ENCODE assay signal across 8 mouse cellular contexts in the genomic region with DNA sequence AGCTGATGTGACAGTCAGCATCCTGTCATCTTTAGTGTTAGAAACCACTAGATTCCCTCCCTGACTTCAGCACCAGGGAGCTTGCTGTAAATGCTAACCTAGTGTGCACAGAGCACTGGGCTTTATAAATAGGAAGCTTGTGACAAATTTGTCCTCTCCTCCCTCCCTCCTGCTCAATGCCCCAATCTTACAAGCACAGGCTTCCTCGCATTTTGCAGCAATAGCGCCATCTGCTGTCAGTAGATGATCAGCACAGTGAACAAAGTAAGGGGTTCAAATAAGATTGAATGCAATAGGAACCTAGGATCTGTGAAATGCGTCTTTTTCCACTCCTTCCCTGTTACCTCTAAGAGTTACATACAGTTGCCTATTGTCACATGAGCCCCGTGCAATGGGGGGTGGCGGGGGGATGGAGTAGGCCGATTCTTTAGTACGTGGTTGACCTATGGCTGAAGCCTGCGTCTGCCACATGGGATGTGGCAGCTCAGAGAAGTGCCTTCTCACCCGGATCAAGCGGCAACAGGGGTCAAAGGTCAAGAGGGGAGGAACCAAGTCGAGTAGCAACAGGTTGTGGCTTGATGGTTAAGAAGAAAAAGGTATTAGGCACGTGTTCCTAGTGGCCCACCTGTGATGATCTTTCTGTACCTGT. TPM values are rescaled to one million over a fixed set of nuclear protein-coding genes. Genes with fewer than 3 reads are reported as not detected.
DNase-seq lines count a peak whose midpoint lies in the region; ATAC-seq and TF ChIP-seq lines count a peak whose summit lies in the region.

No protein-coding gene starts in this region.

- no peaks in the 10 kb centered on the region for H3K4me1 ChIP-seq in intestine, embryonic 15.5 days (replicated peaks)
- no peaks in the 10 kb centered on the region for H3K4me1 ChIP-seq in midbrain, embryonic 14.5 days (ENCODE audit: control insufficient read depth, insufficient read depth, low read length)

- no peak overlapping the region for H3K9ac ChIP-seq in intestine, embryonic 15.5 days
- H3K9ac ChIP-seq in midbrain, embryonic 14.5 days (replicated peaks; ENCODE audit: low read length) = no peak overlapping the region

- peak; percentile 93 for TF ChIP-seq CTCF in gastrocnemius, adult 2 months (IDR thresholded peaks at IDR 0.05)

- peaks cover 25% of the 10 kb centered on the region for H3K36me3 ChIP-seq in intestine, embryonic 15.5 days
- peaks cover 52% of the 10 kb centered on the region for H3K36me3 ChIP-seq in midbrain, embryonic 14.5 days (ENCODE audit: control insufficient read depth, insufficient read depth, low read length)

- intact Hi-C loops in gastrocnemius, adult 2 months (cut with DNase I) = loop anchor here (1.0 to 5.0 kb wide), 3 partner anchors 104 to 426 kb away; no protein-coding TSS in a partner anchor
- intact Hi-C loops in left cerebral cortex, postnatal 4 days (cut with DNase I) = loop anchor here (5.0 kb wide), 3 partner anchors 103 to 428 kb away; no protein-coding TSS in a partner anchor

- H3K9me3 ChIP-seq in intestine, embryonic 15.5 days = no peaks in the 10 kb centered on the region
- no peaks in the 10 kb centered on the region for H3K9me3 ChIP-seq in midbrain, embryonic 14.5 days (ENCODE audit: control insufficient read depth, low read length)

- peak overlapping the region; percentile 48 for H3K27ac ChIP-seq in gastrocnemius, adult 2 months
- no peak overlapping the region for H3K27ac ChIP-seq in intestine, embryonic 15.5 days
- no peak overlapping the region for H3K27ac ChIP-seq in midbrain, embryonic 14.5 days (replicated peaks; ENCODE audit: low read depth, low read length)

- 42% methylated on average over 12 of the region's 12 CpGs for WGBS in intestine, embryonic 15.5 days
- WGBS in midbrain, embryonic 14.5 days = 33% methylated on average over 12 of the region's 12 CpGs

- H3K4me2 ChIP-seq in intestine, embryonic 15.5 days (replicated peaks) = no peak overlapping the region
- no peak overlapping the region for H3K4me2 ChIP-seq in midbrain, embryonic 14.5 days (ENCODE audit: low read length)

- H3K27me3 ChIP-seq in intestine, embryonic 15.5 days (replicated peaks) = no peaks in the 10 kb centered on the region
- H3K27me3 ChIP-seq in midbrain, embryonic 14.5 days (ENCODE audit: control insufficient read depth, insufficient read depth, low read length) = no peaks in the 10 kb centered on the region

- peak; percentile 28 to 32 for DNase-seq in urinary bladder, adult 18-20 months (ENCODE audit: low spot score in 2 of 2)
- DNase-seq in urinary bladder, postnatal 10 days (ENCODE audit: low spot score) = no peak
- DNase-seq in cerebellum, postnatal 36 days = peak; percentile 74 to 84
- peak; percentile 71 for DNase-seq in gastrocnemius, adult 2 months
- DNase-seq in left cerebral cortex, postnatal 4 days = peak; percentile 77
- DNase-seq in midbrain, embryonic 14.5 days = peak; percentile 93
- DNase-seq in spleen, postnatal 10 days (ENCODE audit: low spot score in 2 of 2) = peak; percentile 45 to 74

- no peak overlapping the region for H3K4me3 ChIP-seq in gastrocnemius, adult 2 months
- H3K4me3 ChIP-seq in intestine, embryonic 15.5 days (replicated peaks) = no peak overlapping the region
- no peak overlapping the region for H3K4me3 ChIP-seq in midbrain, embryonic 14.5 days (replicated peaks; ENCODE audit: low read depth, low read length)

- ATAC-seq in intestine, embryonic 15.5 days = peak; percentile 53
- ATAC-seq in midbrain, embryonic 14.5 days (ENCODE audit: low FRiP score, low TSS enrichment) = peak; percentile 59; the same call in 1 of the 2 replicates

RNA-seq across cellular contexts. Expression of a gene that starts 37.0 kb away (rescaled TPM):
- total RNA-seq in gastrocnemius, adult 2 months (2021) = not detected
- polyA plus RNA-seq in intestine, embryonic 15.5 days (2015; fragmentation: Nextera tagmentation; extraction: Ambion mirVana) = 0.24 and 0.29 TPM in 2 replicates
- total RNA-seq in left cerebral cortex, postnatal 4 days (2021) = 10 to 100 TPM; 45.0 to 49.2 TPM
- 9.2 TPM in 2 replicates for polyA plus RNA-seq in midbrain, embryonic 14.5 days (2014; fragmentation: Nextera tagmentation; extraction: Ambion mirVana)

RNA-seq across cellular contexts. Expression of a gene that starts 41.9 kb away (rescaled TPM):
- under 1 TPM in 1 of 2 experiments, not detected in 1; 0.08 TPM for total RNA-seq in gastrocnemius, adult 2 months (2021)
- 7.9 and 8.6 TPM in 2 replicates for polyA plus RNA-seq in intestine, embryonic 15.5 days (2015; fragmentation: Nextera tagmentation; extraction: Ambion mirVana)
- 1 to 10 TPM; 2.0 to 2.4 TPM for total RNA-seq in left cerebral cortex, postnatal 4 days (2021)
- 1.6 and 3.1 TPM in 2 replicates for polyA plus RNA-seq in midbrain, embryonic 14.5 days (2014; fragmentation: Nextera tagmentation; extraction: Ambion mirVana)

Comparison
In these comparisons a context has a peak if more than half of its experiments do, and no peak if none do; other contexts are left out.
1. RNA of a gene that starts 37.0 kb away (total RNA-seq): 45.0 to 49.2 TPM in left cerebral cortex, postnatal 4 days; not detected in gastrocnemius, adult 2 months; every median in the first group is over 10 times any median in the second.